Mouse (Mus musculus): ENCODE measurements at regions not wholly inside any gene's neighbourhood (a gene's known extent, or its start where the extent isn't known, plus 50 kb on each side); places are given as distances from the start of the nearest gene placed in this dataset.

DNA sequence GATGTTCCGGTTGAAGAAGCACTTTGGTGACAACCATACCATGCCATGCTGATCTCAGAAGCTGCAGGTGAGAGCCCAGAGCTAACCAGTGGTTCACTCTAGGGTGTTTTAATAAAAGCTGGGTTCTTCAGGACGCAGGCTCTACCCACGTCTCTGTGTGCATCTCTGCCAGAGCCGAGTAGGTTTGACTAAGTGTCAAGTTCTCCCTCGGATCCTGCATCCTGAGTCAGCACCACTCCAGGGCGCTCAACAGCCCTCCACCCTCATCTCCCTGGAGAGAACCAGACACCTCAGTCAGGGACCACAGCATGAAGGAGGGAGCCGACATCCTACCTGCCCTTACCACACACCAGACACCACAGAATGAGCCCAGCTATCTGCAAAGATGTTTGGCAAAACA is 134.0 kb upstream of the Hdac4 start:
- no peak overlapping the region for H3K4me2 ChIP-seq (ENCODE audit: low read depth, low read length)
- H3K27me3 ChIP-seq (ENCODE audit: control insufficient read depth, insufficient read depth, low read length): no peaks in the 10 kb centered on the region
- WGBS: 80% methylated on average over 7 of the region's 7 CpGs
- H3K4me3 ChIP-seq (ENCODE audit: low read depth, low read length): no peak overlapping the region
- DNase-seq (ENCODE audit: low spot score) (no peak), ATAC-seq (ENCODE audit: insufficient read depth, low read depth) (no peak)
- no peaks in the 10 kb centered on the region for H3K36me3 ChIP-seq (replicated peaks; ENCODE audit: control insufficient read depth, insufficient read depth, low read length)
- H3K9me3 ChIP-seq (replicated peaks; ENCODE audit: control insufficient read depth, low read length): no peaks in the 10 kb centered on the region
- TF ChIP-seq EP300 (IDR thresholded peaks at IDR 0.05; ENCODE audit: low read depth): no peak
- 0 out of 2 replicates have a peak, but pooled peaks cover 3% of the 10 kb centered on the region for H3K4me1 ChIP-seq (ENCODE audit: control insufficient read depth, insufficient read depth)
- no peak overlapping the region for H3K27ac ChIP-seq (ENCODE audit: low read depth)
- no peak overlapping the region for H3K9ac ChIP-seq (replicated peaks; ENCODE audit: low read depth, low read length)

DNA sequence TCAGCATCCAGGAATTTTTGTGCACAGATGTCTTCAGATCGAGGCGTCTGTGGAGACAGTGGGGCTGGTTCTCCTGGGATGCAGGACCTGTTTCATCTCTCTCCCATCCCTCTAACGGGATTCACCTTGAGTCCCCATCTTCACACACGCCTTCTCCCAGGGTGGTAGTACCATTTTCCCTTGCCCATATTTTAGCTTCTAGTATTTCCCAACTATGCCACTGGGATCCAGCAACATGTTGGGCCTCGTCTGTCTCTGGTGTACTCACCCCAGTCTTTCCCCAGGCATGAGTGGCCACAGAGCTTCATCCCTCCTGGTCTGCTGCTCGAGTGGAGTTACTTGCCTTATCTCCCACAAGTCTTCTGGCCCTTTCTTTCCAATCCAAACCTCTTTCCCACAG is 131.6 kb upstream of the Hdac4 start:
- TF ChIP-seq CTCF (IDR thresholded peaks at IDR 0.05; ENCODE audit: low read depth) (no peak), EP300 (IDR thresholded peaks at IDR 0.05; ENCODE audit: low read depth) (no peak)
- Histone ChIP-seq H3K36me3 (replicated peaks; ENCODE audit: control insufficient read depth, insufficient read depth, low read length) (no peaks in the 10 kb centered on the region), H3K9ac (replicated peaks; ENCODE audit: low read depth, low read length) (no peak overlapping the region), H3K4me3 (ENCODE audit: low read depth, low read length) (no peak overlapping the region), H3K27ac (ENCODE audit: low read depth) (no peak overlapping the region), H3K4me1 (ENCODE audit: control insufficient read depth, insufficient read depth) (0 out of 2 replicates have a peak, but pooled peaks cover 3% of the 10 kb centered on the region), H3K9me3 (replicated peaks; ENCODE audit: control insufficient read depth, low read length) (no peaks in the 10 kb centered on the region), H3K4me2 (ENCODE audit: low read depth, low read length) (no peak overlapping the region), H3K27me3 (ENCODE audit: control insufficient read depth, insufficient read depth, low read length) (no peaks in the 10 kb centered on the region)
- DNase-seq (ENCODE audit: low spot score) (no peak), ATAC-seq (ENCODE audit: insufficient read depth, low read depth) (no peak)
- WGBS: 87% methylated on average over 6 of the region's 6 CpGs

GRCm38 (mm10) chr1:92325281-92325680 is 129.8 kb upstream of the Hdac4 start:
- Histone ChIP-seq H3K4me1 (ENCODE audit: control insufficient read depth, insufficient read depth) (no peaks in the 10 kb centered on the region), H3K27ac (ENCODE audit: low read depth) (no peak overlapping the region), H3K9me3 (replicated peaks; ENCODE audit: control insufficient read depth, low read length) (no peaks in the 10 kb centered on the region), H3K36me3 (replicated peaks; ENCODE audit: control insufficient read depth, insufficient read depth, low read length) (no peaks in the 10 kb centered on the region), H3K4me2 (ENCODE audit: low read depth, low read length) (no peak overlapping the region), H3K4me3 (ENCODE audit: low read depth, low read length) (no peak overlapping the region), H3K27me3 (ENCODE audit: control insufficient read depth, insufficient read depth, low read length) (no peaks in the 10 kb centered on the region), H3K9ac (replicated peaks; ENCODE audit: low read depth, low read length) (no peak overlapping the region)
- ATAC-seq (ENCODE audit: insufficient read depth, low read depth) (no peak), DNase-seq (ENCODE audit: low spot score) (no peak)
- TF ChIP-seq CTCF (IDR thresholded peaks at IDR 0.05; ENCODE audit: low read depth): no peak
- WGBS: 89% methylated on average over 7 of the region's 7 CpGs

GRCm38 (mm10) chr1:92324091-92324950 is 128.8 kb upstream of the Hdac4 start:
- 71% methylated on average over 14 of the region's 14 CpGs for WGBS
- no peak for ATAC-seq (ENCODE audit: insufficient read depth, low read depth)

DNA sequence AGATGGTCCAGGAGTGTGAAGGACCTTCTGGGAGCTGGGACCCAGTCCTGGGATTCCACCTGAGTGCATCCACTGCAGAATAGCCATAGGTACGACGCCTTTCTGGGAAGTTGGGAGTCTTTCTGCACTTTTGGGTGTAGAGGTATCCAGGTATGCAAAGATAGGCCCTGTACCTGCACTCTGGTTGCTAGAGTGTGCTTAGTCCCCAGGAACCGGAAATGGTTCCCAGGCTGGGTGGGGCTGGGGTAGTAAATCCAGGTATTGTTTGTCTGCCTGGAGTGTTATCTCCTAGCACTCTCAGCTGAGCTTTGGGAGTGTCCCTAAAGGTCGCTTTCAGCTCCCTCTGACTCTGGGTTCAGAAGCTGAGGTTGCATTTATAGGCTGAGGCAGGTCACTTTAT is 121.6 kb upstream of the Hdac4 start:
- Histone ChIP-seq H3K9ac (replicated peaks; ENCODE audit: low read depth, low read length) (no peak overlapping the region), H3K4me1 (ENCODE audit: control insufficient read depth, insufficient read depth) (peaks cover 10% of the 10 kb centered on the region), H3K36me3 (replicated peaks; ENCODE audit: control insufficient read depth, insufficient read depth, low read length) (no peaks in the 10 kb centered on the region), H3K4me2 (ENCODE audit: low read depth, low read length) (no peak overlapping the region), H3K4me3 (ENCODE audit: low read depth, low read length) (no peak overlapping the region), H3K27me3 (ENCODE audit: control insufficient read depth, insufficient read depth, low read length) (no peaks in the 10 kb centered on the region), H3K9me3 (replicated peaks; ENCODE audit: control insufficient read depth, low read length) (no peaks in the 10 kb centered on the region), H3K27ac (ENCODE audit: low read depth) (no peak overlapping the region)
- ATAC-seq (ENCODE audit: insufficient read depth, low read depth): no peak
- 89% methylated on average over 4 of the region's 4 CpGs for WGBS
- no peak for DNase-seq (ENCODE audit: low spot score)
- TF ChIP-seq CTCF (IDR thresholded peaks at IDR 0.05; ENCODE audit: low read depth): no peak
- TF ChIP-seq EP300 (IDR thresholded peaks at IDR 0.05; ENCODE audit: low read depth): no peak

More at GRCm38 (mm10) chr1:92324091-92324950, 128.8 kb upstream of the Hdac4 start:
- Histone ChIP-seq H3K27ac (ENCODE audit: low read depth) (no peak overlapping the region), H3K4me3 (ENCODE audit: low read depth, low read length) (no peak overlapping the region), H3K9ac (replicated peaks; ENCODE audit: low read depth, low read length) (no peak overlapping the region), H3K36me3 (replicated peaks; ENCODE audit: control insufficient read depth, insufficient read depth, low read length) (no peaks in the 10 kb centered on the region), H3K27me3 (ENCODE audit: control insufficient read depth, insufficient read depth, low read length) (no peaks in the 10 kb centered on the region), H3K9me3 (replicated peaks; ENCODE audit: control insufficient read depth, low read length) (no peaks in the 10 kb centered on the region), H3K4me1 (ENCODE audit: control insufficient read depth, insufficient read depth) (no peaks in the 10 kb centered on the region), H3K4me2 (ENCODE audit: low read depth, low read length) (no peak overlapping the region)
- TF ChIP-seq CTCF (IDR thresholded peaks at IDR 0.05; ENCODE audit: low read depth) (no peak), EP300 (IDR thresholded peaks at IDR 0.05; ENCODE audit: low read depth) (no peak)
- no peak for DNase-seq (ENCODE audit: low spot score)

Data from heart, postnatal 0 days (tissue).